Mouse (Mus musculus) bone marrow macrophage, adult 2 months (primary cell): ENCODE data around the gene Itsn1.

Experiments
- CTCF ChIP-seq: IDR thresholded peaks from 2 replicates; pipeline ENCODE4 v1.5.1; 2012; ENCODE audit warnings: low read depth, mild to moderate bottlenecking, low read length, moderate library complexity
- POLR2A ChIP-seq: IDR thresholded peaks from 2 replicates; pipeline ENCODE4 v1.6.1; 2012; ENCODE audit warnings: mild to moderate bottlenecking, low read depth, low read length, borderline replicate concordance

- no peak for TF ChIP-seq POLR2A
- no peak for TF ChIP-seq CTCF
Observed at GRCm38 (mm10) chr16:91822759-91823158, 93.7 kb downstream of the Itsn1 start.
